Mouse (Mus musculus) adrenal gland, adult 18-20 months (tissue): ENCODE data around the gene Tceal6. TPM values are rescaled to one million over a fixed set of nuclear protein-coding genes. Genes with fewer than 3 reads are reported as not detected.
"Not testable (repeated sequence)": the region's sequence is repeated elsewhere in the genome, so short reads cannot be mapped to it uniquely, and the experiment has no call there.

Experiments used
- DNase-seq, 2 experiments: peaks; one replicate each; pipeline ENCODE4 v3.0.0; 2021 to 2022; ENCODE audit warnings: low spot score in 2 of 2
- long read RNA-seq, 2 experiments: library from polyadenylated mRNA; stranded (forward); transcript quantifications; one replicate each; pipeline ENCODE4 v2.0.0; 2021
- total RNA-seq, 2 experiments: library from RNA; stranded (reverse); gene quantifications; 1 replicate in 1 of 2; 2 replicates in 1 of 2; pipeline ENCODE4 v1.2.3; 2021

The Tceal6 gene
- 1 to 10 TPM; 2.0 to 4.4 TPM for total RNA-seq
- long read RNA-seq, experiment 1, partial matches to known transcripts, result 1 of 1 reads
- long read RNA-seq, experiment 1, other reads (novel, unspliced or antisense), result 0 of 1 reads
- long read RNA-seq, experiment 2, partial matches to known transcripts, result 1 of 4 reads
- long read RNA-seq, experiment 2, other reads (novel, unspliced or antisense), result 0 of 4 reads

DNA sequence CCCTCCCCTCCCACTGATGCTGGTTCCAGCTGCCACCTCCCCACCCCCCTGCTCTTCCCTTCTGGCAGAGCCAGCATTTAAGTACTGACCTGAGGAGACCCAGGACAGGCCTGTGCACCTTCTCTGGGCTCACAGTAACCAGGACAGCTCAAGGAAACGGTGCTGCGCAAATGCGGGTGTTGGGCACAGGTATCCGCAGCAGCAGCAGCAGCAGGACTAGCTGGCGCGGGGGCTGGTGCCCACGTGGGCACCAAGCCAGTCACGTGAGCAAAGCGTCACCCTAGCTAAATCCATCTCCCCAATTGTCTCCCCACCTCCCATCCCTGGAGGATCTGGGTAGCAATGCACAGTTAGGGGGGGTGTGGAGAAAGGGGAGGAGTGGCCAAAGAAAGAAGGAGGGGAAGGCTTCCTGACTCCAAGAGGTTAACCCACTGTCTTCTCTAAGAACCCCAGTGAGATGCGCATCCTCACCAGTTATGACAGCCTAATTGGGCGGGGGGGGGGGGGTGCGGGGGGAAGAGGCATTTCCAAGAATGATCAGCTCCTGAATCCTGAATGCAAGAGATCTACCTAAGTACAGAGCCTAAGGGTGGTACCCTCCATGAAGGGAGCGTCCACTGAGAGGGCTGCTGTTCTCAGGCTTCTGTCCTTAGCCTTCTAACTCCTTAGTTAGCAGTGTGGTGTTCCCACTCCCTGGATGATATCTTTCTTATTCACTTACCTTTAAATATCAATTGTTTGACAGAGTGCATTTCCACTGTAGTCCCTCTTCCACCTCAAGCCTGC lies at the start of gene Tceal6:
Tceal6 (minus strand) TSS at position 252 of the 786 bp plus-strand sequence.
- DNase-seq, result no peak

GRCm38 (mm10) chrX:135209773-135210435 lies 583 bp downstream of the Tceal6 start:
- DNase-seq, result not testable (repeated sequence)

- DNase-seq, result not testable (repeated sequence)
Observed at GRCm38 (mm10) chrX:135189924-135190323, 20.6 kb downstream of the Tceal6 start.

DNA sequence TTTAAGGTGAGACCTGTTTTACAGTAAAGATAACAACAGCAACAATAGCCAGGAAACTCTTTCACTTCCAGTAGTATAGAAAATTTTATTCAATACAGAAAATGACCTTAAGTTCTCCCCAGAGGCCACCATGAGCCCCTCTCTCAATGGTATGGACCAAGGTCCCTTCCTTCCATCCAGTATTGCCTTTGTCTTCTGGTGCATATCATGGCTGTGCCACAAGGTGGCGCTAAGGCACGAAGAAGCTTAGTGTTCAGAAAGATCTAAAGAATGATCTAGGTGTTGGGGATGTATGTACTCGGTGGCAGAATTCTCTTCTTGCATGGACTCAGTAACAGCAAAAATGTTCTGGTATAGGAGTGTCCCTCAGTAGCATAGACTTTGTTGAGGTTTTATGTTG lies 21.8 kb downstream of the Tceal6 start:
- DNase-seq, result not testable (repeated sequence)

GRCm38 (mm10) chrX:135177532-135177931 lies 33.0 kb downstream of the Tceal6 start, which contains the start of gene Gm15023:
Gm15023 (minus strand) TSS chrX:135177632.
- not testable (repeated sequence) for DNase-seq

Other genes with a start within 250 kb of the Tceal6 start
- not detected for gene Nxf2, start 245.9 kb downstream of the Tceal6 start, total RNA-seq
- 1 to 10 TPM; 6.4 to 8.0 TPM for gene Zmat1, start 201.5 kb downstream of the Tceal6 start, total RNA-seq
- not detected for gene Gm15023, start 33.1 kb downstream of the Tceal6 start, total RNA-seq
- not detected for gene Pramel3, start 91.6 kb upstream of the Tceal6 start, total RNA-seq
- not detected for gene Gm5128, start 162.6 kb upstream of the Tceal6 start, total RNA-seq
- gene Gm7903, start 223.1 kb upstream of the Tceal6 start, total RNA-seq, result not detected